Mouse (Mus musculus) kidney, adult 9 months (tissue): ENCODE data around the gene Chil4.

Source experiments
- DNase-seq: peaks from one replicate; pipeline ENCODE4 v3.0.0; 2022

Chil4 gene

GRCm38 (mm10) chr3:106167464-106167863 lies 51.8 kb downstream of the Chil4 start, which contains the start of gene Chil3:
Chil3 (minus strand) TSS chr3:106167564.
- no peak for DNase-seq

GRCm38 (mm10) chr3:106154413-106154812 lies 64.9 kb downstream of the Chil4 start:
- no peak for DNase-seq
